Mouse (Mus musculus): ENCODE measurements around the gene Brwd1.
"Not testable (repeated sequence)": the region's sequence is repeated elsewhere in the genome, so short reads cannot be mapped to it uniquely, and the experiment has no call there.

Gene Brwd1

GRCm38 (mm10) chr16:96081331-96081730, 995 bp downstream of the Brwd1 start:
- DNase-seq (ENCODE audit: low read depth, low spot score): peak; percentile 88

- DNase-seq (ENCODE audit: low read depth, low spot score): no peak
Observed at GRCm38 (mm10) chr16:96080524-96080923, 1.8 kb downstream of the Brwd1 start.

- no peak for DNase-seq (ENCODE audit: low read depth, low spot score)
Observed at GRCm38 (mm10) chr16:96068364-96068763, 14.0 kb downstream of the Brwd1 start.

GRCm38 (mm10) chr16:96066174-96066573, 16.2 kb downstream of the Brwd1 start:
- DNase-seq (ENCODE audit: low read depth, low spot score): no peak

GRCm38 (mm10) chr16:96064649-96065048, 17.7 kb downstream of the Brwd1 start:
- DNase-seq (ENCODE audit: low read depth, low spot score): no peak

- peak; percentile 24 for DNase-seq (ENCODE audit: low read depth, low spot score)
Observed at GRCm38 (mm10) chr16:96044096-96044495, 38.2 kb downstream of the Brwd1 start.

- no peak for DNase-seq (ENCODE audit: low read depth, low spot score)
Observed at GRCm38 (mm10) chr16:96040691-96041090, 41.6 kb downstream of the Brwd1 start.

GRCm38 (mm10) chr16:96039538-96039937, 42.8 kb downstream of the Brwd1 start:
- no peak for DNase-seq (ENCODE audit: low read depth, low spot score)

GRCm38 (mm10) chr16:96034473-96034872, 47.9 kb downstream of the Brwd1 start:
- DNase-seq (ENCODE audit: low read depth, low spot score): no peak

- DNase-seq (ENCODE audit: low read depth, low spot score): no peak
Observed at GRCm38 (mm10) chr16:96032368-96033043, 49.8 kb downstream of the Brwd1 start.

- DNase-seq (ENCODE audit: low read depth, low spot score): no peak
Observed at GRCm38 (mm10) chr16:96030476-96031102, 51.7 kb downstream of the Brwd1 start.

- no peak for DNase-seq (ENCODE audit: low read depth, low spot score)
Observed at GRCm38 (mm10) chr16:96026256-96026655, 56.1 kb downstream of the Brwd1 start.

GRCm38 (mm10) chr16:96025244-96025643, 57.1 kb downstream of the Brwd1 start:
- no peak for DNase-seq (ENCODE audit: low read depth, low spot score)

- DNase-seq (ENCODE audit: low read depth, low spot score): no peak
Observed at GRCm38 (mm10) chr16:96021045-96021444, 61.3 kb downstream of the Brwd1 start.

GRCm38 (mm10) chr16:96009124-96009523, 73.2 kb downstream of the Brwd1 start:
- DNase-seq (ENCODE audit: low read depth, low spot score): not testable (repeated sequence)

GRCm38 (mm10) chr16:96004278-96004677, 78.0 kb downstream of the Brwd1 start:
- DNase-seq (ENCODE audit: low read depth, low spot score): not testable (repeated sequence)

- no peak for DNase-seq (ENCODE audit: low read depth, low spot score)
Observed at GRCm38 (mm10) chr16:95999291-95999690, 83.0 kb downstream of the Brwd1 start.

- no peak for DNase-seq (ENCODE audit: low read depth, low spot score)
Observed at GRCm38 (mm10) chr16:95996156-95996555, 86.2 kb downstream of the Brwd1 start.

GRCm38 (mm10) chr16:95994576-95994975, 87.8 kb downstream of the Brwd1 start:
- not testable (repeated sequence) for DNase-seq (ENCODE audit: low read depth, low spot score)

GRCm38 (mm10) chr16:95992596-95992995, 89.7 kb downstream of the Brwd1 start:
- no peak for DNase-seq (ENCODE audit: low read depth, low spot score)

GRCm38 (mm10) chr16:95991122-95991900, 91.0 kb downstream of the Brwd1 start:
- DNase-seq (ENCODE audit: low read depth, low spot score): no peak

- DNase-seq (ENCODE audit: low read depth, low spot score): peak; percentile 93
Observed at GRCm38 (mm10) chr16:95990462-95991121, 91.7 kb downstream of the Brwd1 start, which contains the start of gene Psmg1. Gene Psmg1, minus strand, starts transcription at chr16:95990960.

All from skeletal muscle tissue, adult 2 months (tissue).